Mouse (Mus musculus): ENCODE results near the gene Fastkd5.

DNA sequence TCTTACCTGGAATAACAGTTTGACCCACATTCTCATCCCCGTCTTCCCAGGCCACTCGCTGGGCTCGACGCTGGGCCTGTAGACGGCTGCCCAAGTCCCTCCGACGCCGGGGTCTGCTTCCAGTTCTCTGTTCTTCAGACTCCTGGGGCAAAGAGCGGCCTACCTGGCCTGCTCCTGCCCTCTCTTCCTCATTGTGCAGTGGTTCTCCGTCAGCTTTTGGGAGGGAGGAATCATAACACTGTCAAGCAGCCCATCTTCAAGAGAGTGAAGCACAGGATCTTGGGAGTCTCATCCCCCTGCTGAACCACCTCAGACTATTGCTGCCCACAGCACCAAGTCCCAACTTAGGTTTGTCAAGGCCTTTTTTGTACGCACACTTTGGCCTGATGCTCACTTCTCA, 33.5 kb upstream of the Fastkd5 start:
- TF ChIP-seq CTCF (conservative IDR thresholded peaks at IDR 0.05; ENCODE audit: low read length) (no peak), NANOG (IDR thresholded peaks at IDR 0.05; ENCODE audit: borderline replicate concordance, low read length) (no peak)

All from E14TG2a.4 (cell line).